Mouse (Mus musculus): ENCODE measurements around the gene Slc5a1.

Gene Slc5a1

GRCm38 (mm10) chr5:33104025-33104481, at the start of gene Slc5a1:
Gene Slc5a1 (plus strand): TSS chr5:33104219.
- no peak for DNase-seq

DNA sequence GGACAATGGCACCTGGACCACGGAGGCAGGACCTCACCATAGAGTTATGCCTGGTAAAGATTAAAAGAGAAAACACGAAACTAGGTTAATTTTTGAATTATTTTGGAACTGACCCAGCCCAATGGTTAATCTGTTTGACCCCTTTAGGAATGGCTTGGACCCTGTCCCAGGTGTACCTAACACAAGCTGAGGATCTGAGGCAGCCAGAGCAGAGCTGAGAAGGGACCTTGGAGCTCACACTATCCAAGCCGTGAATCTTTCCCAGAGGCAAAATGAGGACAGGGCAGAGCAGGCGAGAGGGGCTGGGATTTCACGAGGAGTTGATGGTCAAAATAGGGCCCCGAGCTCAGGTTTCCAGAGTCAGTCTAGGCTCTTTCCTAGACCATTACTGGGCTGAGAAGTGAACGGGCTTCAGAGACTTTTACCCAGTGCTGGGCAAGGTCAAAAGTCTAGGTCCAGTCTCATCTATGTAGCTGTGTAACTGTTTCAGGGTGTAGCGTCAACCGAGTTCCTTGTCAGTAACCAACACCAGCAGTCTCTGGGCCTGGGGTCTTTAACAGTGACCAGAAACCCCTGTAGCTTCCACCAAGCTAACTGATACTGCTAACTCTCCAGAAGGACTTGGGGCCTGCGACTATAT, 47.8 kb upstream of the Slc5a1 start:
- DNase-seq: no peak

DNA sequence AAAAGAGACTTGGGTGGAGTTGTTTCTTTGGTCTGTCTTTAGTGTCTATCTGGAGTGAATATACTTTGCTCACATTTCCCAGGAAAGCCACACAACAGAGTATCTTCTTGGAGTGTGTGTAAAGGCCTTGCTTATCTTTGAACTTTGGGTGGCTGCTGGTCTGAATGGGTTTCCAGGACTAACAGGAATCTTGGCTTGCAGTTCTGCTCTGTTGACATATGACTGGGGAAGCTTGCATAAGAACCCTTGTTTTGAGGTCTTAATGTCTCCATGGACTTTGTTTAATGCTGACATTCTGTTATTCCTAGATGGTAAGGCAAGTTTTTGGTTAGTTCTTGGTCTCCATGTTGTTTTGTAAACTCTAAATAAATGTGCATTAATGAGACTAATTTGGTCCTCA, 33.9 kb upstream of the Slc5a1 start:
- DNase-seq: no peak

GRCm38 (mm10) chr5:33076490-33077191, 27.4 kb upstream of the Slc5a1 start:
- no peak for DNase-seq

- no peak for DNase-seq
Measured at GRCm38 (mm10) chr5:33082896-33083295, 21.1 kb upstream of the Slc5a1 start.

GRCm38 (mm10) chr5:33084599-33084998, 19.4 kb upstream of the Slc5a1 start:
- DNase-seq: no peak

- DNase-seq: no peak
Measured at GRCm38 (mm10) chr5:33091342-33091741, 12.7 kb upstream of the Slc5a1 start.

DNA sequence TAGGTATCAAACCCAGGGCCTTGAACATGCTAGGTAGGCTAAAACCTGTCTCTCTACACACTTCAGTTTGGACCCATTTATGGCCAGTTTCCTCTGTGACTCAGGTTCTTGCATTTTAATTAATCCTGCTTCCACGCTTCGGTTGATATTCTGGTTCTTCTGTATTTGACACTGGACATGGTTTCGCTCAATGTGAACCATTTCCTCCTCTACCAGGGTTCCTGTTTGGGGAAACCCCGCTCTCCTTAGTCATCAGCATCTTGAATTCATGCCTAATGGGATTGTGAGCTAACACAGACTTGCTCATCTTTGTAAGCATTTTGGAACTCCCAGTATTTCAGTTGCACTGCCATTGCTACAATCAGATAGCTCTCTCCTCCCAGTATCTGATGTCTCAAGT, 8.7 kb upstream of the Slc5a1 start:
- DNase-seq: peak in 1 of 2 experiments; percentile 1

- no peak for DNase-seq
Measured at GRCm38 (mm10) chr5:33102369-33103055, 1.5 kb upstream of the Slc5a1 start.

GRCm38 (mm10) chr5:33104876-33105275, 857 bp downstream of the Slc5a1 start:
- no peak for DNase-seq

DNA sequence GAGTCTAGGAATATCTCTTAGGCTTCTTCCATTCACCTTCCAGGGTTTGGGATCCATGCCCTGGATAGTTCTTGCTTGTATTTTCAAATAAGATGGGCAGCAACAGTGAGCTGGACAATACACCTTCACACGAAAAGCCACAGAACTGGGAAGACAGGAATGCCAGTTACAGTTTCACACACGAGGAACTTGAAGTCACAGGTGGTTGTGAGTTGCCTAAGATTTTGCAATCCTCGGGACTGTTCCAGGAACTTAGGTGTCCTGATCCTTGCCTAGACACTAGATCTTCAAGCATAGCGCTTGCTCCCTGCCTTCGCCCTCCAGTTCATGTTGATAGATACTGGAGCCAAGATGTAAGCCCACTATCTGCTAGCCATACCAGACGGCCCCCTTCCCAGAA, 1.6 kb downstream of the Slc5a1 start:
- no peak for DNase-seq

GRCm38 (mm10) chr5:33107056-33107455, 3.0 kb downstream of the Slc5a1 start:
- DNase-seq: no peak

GRCm38 (mm10) chr5:33107778-33108405, 3.9 kb downstream of the Slc5a1 start:
- DNase-seq: no peak

DNA sequence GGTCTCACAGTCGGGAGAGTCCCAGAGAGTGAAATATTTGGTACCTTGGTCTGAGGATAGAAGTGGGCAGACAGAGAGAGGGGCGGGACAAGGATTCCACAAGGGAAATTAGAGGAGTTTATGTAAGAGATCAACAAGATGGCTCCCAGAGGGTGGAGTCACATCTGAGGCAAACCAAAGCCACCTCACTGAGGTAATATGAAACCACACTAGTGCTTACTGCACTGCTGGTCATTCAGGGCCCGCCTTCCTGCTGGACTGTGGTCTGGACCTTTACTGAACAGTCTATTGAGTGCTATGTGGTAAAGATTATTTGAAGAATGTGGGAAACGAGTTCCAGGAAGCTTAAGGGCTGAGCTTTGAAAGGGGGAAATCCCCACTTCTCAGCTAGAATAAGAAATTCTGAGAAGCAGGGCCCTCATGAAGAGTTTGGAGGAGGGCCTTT, 17.9 kb downstream of the Slc5a1 start:
- DNase-seq: no peak

DNA sequence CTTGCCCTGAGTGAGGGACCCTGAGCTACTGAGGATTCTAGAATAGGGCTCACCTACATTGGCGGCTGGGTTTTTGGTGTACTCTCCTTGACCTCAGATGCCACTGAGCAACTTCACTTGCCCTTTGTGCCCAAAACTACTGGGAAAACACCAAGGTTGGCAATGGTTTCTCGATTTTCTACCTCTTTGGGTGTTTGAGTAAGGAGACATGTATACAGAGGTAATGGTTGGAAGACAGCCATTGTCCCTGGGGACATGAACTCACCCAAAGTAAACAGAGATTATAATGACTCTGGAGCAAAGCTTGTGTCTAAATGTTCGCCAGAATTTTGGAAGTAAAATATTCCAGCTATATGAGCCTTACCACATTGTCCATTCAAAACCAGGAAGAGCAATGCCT, 19.6 kb downstream of the Slc5a1 start:
- no peak for DNase-seq

DNA sequence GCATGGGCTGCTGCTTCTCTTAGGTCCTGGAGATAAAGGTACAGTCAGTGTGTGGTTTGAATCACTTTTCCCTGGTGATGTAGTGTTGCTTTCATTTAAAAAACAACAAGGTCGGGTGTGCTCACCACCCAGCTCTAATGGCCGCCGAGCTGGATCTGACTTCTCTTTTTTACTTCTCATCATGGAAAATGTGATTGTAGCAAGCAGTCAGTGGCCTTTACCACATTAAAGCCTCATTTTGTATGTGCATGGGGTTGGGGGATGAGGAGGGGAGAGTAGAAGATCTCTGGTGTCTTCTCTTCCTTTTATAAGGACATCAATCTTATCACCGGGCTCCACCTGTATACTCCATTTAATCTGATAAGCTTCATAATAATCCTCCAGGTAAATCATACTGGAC, 21.3 kb downstream of the Slc5a1 start:
- no peak for DNase-seq

DNA sequence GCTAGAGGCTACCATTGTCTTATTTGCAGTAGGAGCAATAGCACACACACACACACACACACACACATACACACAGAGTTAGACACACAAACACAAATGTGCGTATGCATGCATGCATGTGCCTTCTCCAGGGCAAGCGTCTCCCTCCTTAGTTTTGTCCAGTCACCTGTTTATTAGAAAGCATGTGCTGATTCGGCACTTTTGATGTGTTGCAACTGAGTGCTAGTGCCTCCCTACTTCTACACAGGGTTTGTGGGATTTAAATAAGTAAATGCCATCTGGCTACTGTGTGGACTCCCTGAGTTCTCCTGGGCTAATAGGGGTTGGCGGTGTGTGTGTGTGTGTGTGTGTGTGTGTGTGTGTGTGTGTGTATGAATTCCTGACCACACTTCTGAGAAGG, 30.1 kb downstream of the Slc5a1 start:
- DNase-seq: no peak

DNA sequence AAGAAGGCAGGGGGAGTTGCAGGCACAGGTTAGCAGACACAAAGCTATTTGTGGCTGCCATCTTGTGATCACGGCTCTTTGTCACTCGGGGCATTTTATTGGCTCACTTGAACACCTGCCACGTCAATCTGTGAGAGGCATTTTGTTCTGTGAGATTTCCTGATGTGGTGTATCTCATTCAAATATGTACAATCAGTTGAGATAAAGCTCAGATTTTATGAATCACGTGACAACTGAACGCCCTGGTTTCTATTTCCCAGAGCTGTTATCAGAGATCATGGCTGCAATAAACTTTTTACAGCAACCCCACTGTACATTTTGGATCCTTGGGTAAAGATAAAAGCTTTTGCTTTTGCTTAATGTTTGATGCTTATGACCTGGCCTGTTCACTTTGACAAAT, 31.6 kb downstream of the Slc5a1 start:
- no peak for DNase-seq

- peak; percentile 22 to 40 for DNase-seq
Measured at GRCm38 (mm10) chr5:33142790-33143455, 38.9 kb downstream of the Slc5a1 start.

- DNase-seq: peak in 1 of 2 experiments; percentile 9
Measured at GRCm38 (mm10) chr5:33144025-33144424, 40.0 kb downstream of the Slc5a1 start.

DNA sequence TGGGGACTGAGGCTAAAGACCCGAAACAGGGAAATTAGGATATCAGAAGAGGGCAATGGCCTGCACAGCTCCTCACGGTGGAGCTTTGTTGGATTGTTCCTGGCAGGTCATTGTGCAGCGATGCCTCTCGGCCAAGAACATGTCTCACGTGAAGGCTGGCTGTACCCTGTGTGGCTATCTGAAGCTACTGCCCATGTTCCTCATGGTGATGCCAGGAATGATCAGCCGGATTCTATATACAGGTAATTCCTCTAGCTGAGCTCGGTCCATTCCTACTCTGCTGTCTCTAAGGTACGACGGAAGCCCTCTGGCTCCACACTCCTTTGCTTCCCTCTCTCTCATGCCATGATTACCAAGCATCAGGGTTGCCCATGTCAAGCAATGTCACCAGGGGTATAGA, 42.8 kb downstream of the Slc5a1 start:
- DNase-seq: no peak

- DNase-seq: no peak
Measured at GRCm38 (mm10) chr5:33147691-33148090, 43.7 kb downstream of the Slc5a1 start.

- no peak for DNase-seq
Measured at GRCm38 (mm10) chr5:33193567-33193966, 89.5 kb downstream of the Slc5a1 start.

Data from B cell, adult 2 months (primary cell).